10 mouse cellular contexts compared by ENCODE assay signal in genomic region chr3:85377946-85378702, GRCm38 (mm10).
DNase-seq lines count a peak whose midpoint lies in the region; ATAC-seq and TF ChIP-seq lines count a peak whose summit lies in the region.
"Had no signal": no experiment of that assay in that cellular context is flagged by ENCODE, and none has a peak within 500 bp of the region (broad histone marks: within the 10 kb centered on the region; RNA-seq: fewer than 3 reads in every experiment).

No protein-coding gene starts in this region.

- no peak overlapping the region for H3K4me3 ChIP-seq in kidney, embryonic 16.5 days (ENCODE audit: low read length)

- no peak for TF ChIP-seq CTCF in brain, embryonic 14.5 days (IDR thresholded peaks at IDR 0.05; ENCODE audit: borderline replicate concordance, extremely low read depth, insufficient read depth, insufficient read length)

- no peak for DNase-seq in frontal cortex, adult 2 months (ENCODE audit: extremely low spot score in 1 of 2, low spot score in 1 of 2)
- peak; percentile 22 for DNase-seq in brain, embryonic 14.5 days (ENCODE audit: low read depth)
- DNase-seq in gastrocnemius, adult 8-10 months (ENCODE audit: low spot score in 2 of 2), result peak; percentile 40
- peak; percentile 48 for DNase-seq in testis, postnatal 10 days (ENCODE audit: low spot score)
- DNase-seq in spleen, postnatal 14 days (ENCODE audit: low spot score in 2 of 2), result no peak

- TF ChIP-seq POLR2A in brain, embryonic 14.5 days (IDR thresholded peaks at IDR 0.05; ENCODE audit: borderline replicate concordance, extremely low read depth, insufficient read depth, insufficient read length, poor library complexity, severe bottlenecking), result no peak

- no peak overlapping the region for H3K27ac ChIP-seq in kidney, embryonic 16.5 days (ENCODE audit: low read length)
- H3K27ac ChIP-seq: liver, embryonic 14.5 days had no signal

- H3K4me1 ChIP-seq in kidney, embryonic 16.5 days (ENCODE audit: insufficient read depth, low read length), result peaks cover 9% of the 10 kb centered on the region

- no peaks in the 10 kb centered on the region for H3K36me3 ChIP-seq in kidney, embryonic 16.5 days (ENCODE audit: insufficient read depth, low read length)

- H3K9ac ChIP-seq in kidney, embryonic 16.5 days (replicated peaks; ENCODE audit: low read length), result no peak overlapping the region
- H3K9ac ChIP-seq: liver, embryonic 14.5 days had no signal

- H3K9me3 ChIP-seq in kidney, embryonic 16.5 days (ENCODE audit: low read length), result peaks cover 6% of the 10 kb centered on the region; the same call in 1 of the 2 replicates

- ATAC-seq in frontal cortex, adult (ENCODE audit: low TSS enrichment), result peak; percentile 35
- ATAC-seq in kidney, embryonic 16.5 days (ENCODE audit: low FRiP score, low TSS enrichment), result 0 out of 2 replicates have a peak, but pooled peaks have one; percentile 59
- no peak for ATAC-seq in activated CD4-positive, CD25-positive, alpha-beta regulatory T cell, adult 4 months

- no peaks in the 10 kb centered on the region for H3K27me3 ChIP-seq in kidney, embryonic 16.5 days (ENCODE audit: insufficient read depth, low read length)
- H3K27me3 ChIP-seq: CH12.LX had no signal

- WGBS in kidney, embryonic 16.5 days, result 55% methylated on average over 13 of the region's 13 CpGs

- no peak overlapping the region for H3K4me2 ChIP-seq in kidney, embryonic 16.5 days (replicated peaks; ENCODE audit: low read depth, low read length)

Comparison
In these comparisons a context has a peak if more than half of its experiments do, and no peak if none do; other contexts are left out.
1. DNase-seq: peak in brain, embryonic 14.5 days (single experiment), gastrocnemius, adult 8-10 months (2 of 2) and testis, postnatal 10 days (single experiment); none in frontal cortex, adult 2 months (0 of 2) and spleen, postnatal 14 days (0 of 2).